Mouse (Mus musculus): ENCODE measurements at regions not wholly inside any gene's neighbourhood (a gene's known extent, or its start where the extent isn't known, plus 50 kb on each side); places are given as distances from the start of the nearest gene placed in this dataset.

GRCm38 (mm10) chr11:7880506-7880905 is 666.8 kb upstream of the Igfbp3 start:
- Histone ChIP-seq H3K9me3 (ENCODE audit: control insufficient read depth, low read length) (no peaks in the 10 kb centered on the region), H3K36me3 (ENCODE audit: control insufficient read depth, insufficient read depth, low read length) (no peaks in the 10 kb centered on the region), H3K4me2 (ENCODE audit: low read length) (no peak overlapping the region), H3K27ac (replicated peaks in 1 of 2; ENCODE audit: control insufficient read depth in 1 of 2, insufficient read depth in 1 of 2, low read depth in 2 of 2, low read length in 2 of 2) (no peak overlapping the region), H3K9ac (ENCODE audit: low read length) (no peak overlapping the region), H3K4me1 (ENCODE audit: control insufficient read depth in 2 of 2, insufficient read depth in 2 of 2, low read length in 2 of 2) (no peaks in the 10 kb centered on the region), H3K4me3 (ENCODE audit: control insufficient read depth in 1 of 2, insufficient read depth in 1 of 2, low read depth in 1 of 2, low read length in 2 of 2) (no peak overlapping the region), H3K27me3 (ENCODE audit: control insufficient read depth, insufficient read depth, low read length) (no peaks in the 10 kb centered on the region)
- whole genome bisulfite sequencing = 75% methylated on average over 2 of the region's 2 CpGs
- ATAC-seq (ENCODE audit: insufficient number of reproducible peaks, insufficient read depth, low FRiP score, low read depth) = no peak

GRCm38 (mm10) chr11:7864116-7864515 is 650.4 kb upstream of the Igfbp3 start:
- Histone ChIP-seq H3K27me3 (ENCODE audit: control insufficient read depth, insufficient read depth, low read length) (no peaks in the 10 kb centered on the region), H3K4me1 (ENCODE audit: control insufficient read depth in 2 of 2, insufficient read depth in 2 of 2, low read length in 2 of 2) (no peaks in the 10 kb centered on the region), H3K4me3 (ENCODE audit: control insufficient read depth in 1 of 2, insufficient read depth in 1 of 2, low read depth in 1 of 2, low read length in 2 of 2) (no peak overlapping the region), H3K9ac (ENCODE audit: low read length) (no peak overlapping the region), H3K27ac (replicated peaks in 1 of 2; ENCODE audit: control insufficient read depth in 1 of 2, insufficient read depth in 1 of 2, low read depth in 2 of 2, low read length in 2 of 2) (0 out of 4 replicates have a peak overlapping the region, but pooled peaks of 1 of the 2 experiments have one; percentile 23), H3K4me2 (ENCODE audit: low read length) (no peak overlapping the region), H3K9me3 (ENCODE audit: control insufficient read depth, low read length) (no peaks in the 10 kb centered on the region), H3K36me3 (ENCODE audit: control insufficient read depth, insufficient read depth, low read length) (no peaks in the 10 kb centered on the region)
- WGBS = 61% methylated on average over 3 of the region's 3 CpGs
- ATAC-seq (ENCODE audit: insufficient number of reproducible peaks, insufficient read depth, low FRiP score, low read depth) = no peak

- Histone ChIP-seq H3K4me1 (ENCODE audit: control insufficient read depth in 2 of 2, insufficient read depth in 2 of 2, low read length in 2 of 2) (no peaks in the 10 kb centered on the region), H3K4me3 (ENCODE audit: control insufficient read depth in 1 of 2, insufficient read depth in 1 of 2, low read depth in 1 of 2, low read length in 2 of 2) (no peak overlapping the region), H3K27ac (replicated peaks in 1 of 2; ENCODE audit: control insufficient read depth in 1 of 2, insufficient read depth in 1 of 2, low read depth in 2 of 2, low read length in 2 of 2) (0 out of 4 replicates have a peak overlapping the region, but pooled peaks of 1 of the 2 experiments have one; percentile 23), H3K9ac (ENCODE audit: low read length) (no peak overlapping the region), H3K36me3 (ENCODE audit: control insufficient read depth, insufficient read depth, low read length) (no peaks in the 10 kb centered on the region), H3K27me3 (ENCODE audit: control insufficient read depth, insufficient read depth, low read length) (no peaks in the 10 kb centered on the region), H3K4me2 (ENCODE audit: low read length) (no peak overlapping the region), H3K9me3 (ENCODE audit: control insufficient read depth, low read length) (no peaks in the 10 kb centered on the region)
- ATAC-seq (ENCODE audit: insufficient number of reproducible peaks, insufficient read depth, low FRiP score, low read depth) = no peak
- WGBS = 59% methylated on average over 5 of the region's 5 CpGs
Observed at GRCm38 (mm10) chr11:7863711-7864110, 650.0 kb upstream of the Igfbp3 start.

GRCm38 (mm10) chr11:7862547-7862946 is 648.8 kb upstream of the Igfbp3 start:
- Histone ChIP-seq H3K4me3 (ENCODE audit: control insufficient read depth in 1 of 2, insufficient read depth in 1 of 2, low read depth in 1 of 2, low read length in 2 of 2) (no peak overlapping the region), H3K27ac (replicated peaks in 1 of 2; ENCODE audit: control insufficient read depth in 1 of 2, insufficient read depth in 1 of 2, low read depth in 2 of 2, low read length in 2 of 2) (no peak overlapping the region), H3K9ac (ENCODE audit: low read length) (no peak overlapping the region), H3K4me1 (ENCODE audit: control insufficient read depth in 2 of 2, insufficient read depth in 2 of 2, low read length in 2 of 2) (no peaks in the 10 kb centered on the region), H3K27me3 (ENCODE audit: control insufficient read depth, insufficient read depth, low read length) (no peaks in the 10 kb centered on the region), H3K4me2 (ENCODE audit: low read length) (no peak overlapping the region), H3K9me3 (ENCODE audit: control insufficient read depth, low read length) (no peaks in the 10 kb centered on the region), H3K36me3 (ENCODE audit: control insufficient read depth, insufficient read depth, low read length) (no peaks in the 10 kb centered on the region)
- no peak for ATAC-seq (ENCODE audit: insufficient number of reproducible peaks, insufficient read depth, low FRiP score, low read depth)

GRCm38 (mm10) chr11:7852612-7853011 is 638.9 kb upstream of the Igfbp3 start:
- no peaks in the 10 kb centered on the region for H3K4me1 ChIP-seq (ENCODE audit: control insufficient read depth in 2 of 2, insufficient read depth in 2 of 2, low read length in 2 of 2)
- H3K27ac ChIP-seq (replicated peaks in 1 of 2; ENCODE audit: control insufficient read depth in 1 of 2, insufficient read depth in 1 of 2, low read depth in 2 of 2, low read length in 2 of 2) = no peak overlapping the region
- WGBS = 45% methylated on average over 2 of the region's 2 CpGs
- H3K9me3 ChIP-seq (ENCODE audit: control insufficient read depth, low read length) = peaks cover 6% of the 10 kb centered on the region; the same call in 1 of the 2 replicates
- H3K27me3 ChIP-seq (ENCODE audit: control insufficient read depth, insufficient read depth, low read length) = no peaks in the 10 kb centered on the region
- H3K4me3 ChIP-seq (ENCODE audit: control insufficient read depth in 1 of 2, insufficient read depth in 1 of 2, low read depth in 1 of 2, low read length in 2 of 2) = no peak overlapping the region
- H3K36me3 ChIP-seq (ENCODE audit: control insufficient read depth, insufficient read depth, low read length) = no peaks in the 10 kb centered on the region
- H3K4me2 ChIP-seq (ENCODE audit: low read length) = no peak overlapping the region
- no peak overlapping the region for H3K9ac ChIP-seq (ENCODE audit: low read length)
- ATAC-seq (ENCODE audit: insufficient number of reproducible peaks, insufficient read depth, low FRiP score, low read depth) = no peak

- Histone ChIP-seq H3K4me1 (ENCODE audit: control insufficient read depth in 2 of 2, insufficient read depth in 2 of 2, low read length in 2 of 2) (no peaks in the 10 kb centered on the region), H3K9me3 (ENCODE audit: control insufficient read depth, low read length) (no peaks in the 10 kb centered on the region), H3K27ac (replicated peaks in 1 of 2; ENCODE audit: control insufficient read depth in 1 of 2, insufficient read depth in 1 of 2, low read depth in 2 of 2, low read length in 2 of 2) (no peak overlapping the region), H3K4me3 (ENCODE audit: control insufficient read depth in 1 of 2, insufficient read depth in 1 of 2, low read depth in 1 of 2, low read length in 2 of 2) (no peak overlapping the region), H3K9ac (ENCODE audit: low read length) (no peak overlapping the region), H3K36me3 (ENCODE audit: control insufficient read depth, insufficient read depth, low read length) (no peaks in the 10 kb centered on the region), H3K4me2 (ENCODE audit: low read length) (no peak overlapping the region), H3K27me3 (ENCODE audit: control insufficient read depth, insufficient read depth, low read length) (no peaks in the 10 kb centered on the region)
- ATAC-seq (ENCODE audit: insufficient number of reproducible peaks, insufficient read depth, low FRiP score, low read depth) = no peak
- WGBS = 46% methylated on average over 8 of the region's 8 CpGs
Observed at GRCm38 (mm10) chr11:7838311-7839237, 624.9 kb upstream of the Igfbp3 start.

GRCm38 (mm10) chr11:7837486-7837885 is 623.8 kb upstream of the Igfbp3 start:
- Histone ChIP-seq H3K27ac (replicated peaks in 1 of 2; ENCODE audit: control insufficient read depth in 1 of 2, insufficient read depth in 1 of 2, low read depth in 2 of 2, low read length in 2 of 2) (no peak overlapping the region), H3K4me1 (ENCODE audit: control insufficient read depth in 2 of 2, insufficient read depth in 2 of 2, low read length in 2 of 2) (no peaks in the 10 kb centered on the region), H3K4me3 (ENCODE audit: control insufficient read depth in 1 of 2, insufficient read depth in 1 of 2, low read depth in 1 of 2, low read length in 2 of 2) (no peak overlapping the region), H3K4me2 (ENCODE audit: low read length) (no peak overlapping the region), H3K9ac (ENCODE audit: low read length) (no peak overlapping the region), H3K27me3 (ENCODE audit: control insufficient read depth, insufficient read depth, low read length) (no peaks in the 10 kb centered on the region), H3K36me3 (ENCODE audit: control insufficient read depth, insufficient read depth, low read length) (no peaks in the 10 kb centered on the region), H3K9me3 (ENCODE audit: control insufficient read depth, low read length) (no peaks in the 10 kb centered on the region)
- no peak for ATAC-seq (ENCODE audit: insufficient number of reproducible peaks, insufficient read depth, low FRiP score, low read depth)
- 68% methylated on average over 5 of the region's 5 CpGs for WGBS

All from heart, embryonic 14.5 days (tissue).